ENCODE assay signal across 13 mouse cellular contexts in genomic region chr6:95006485-95006884, GRCm38 (mm10).
DNase-seq lines count a peak whose midpoint lies in the region.
"Had no signal": no experiment of that assay in that cellular context is flagged by ENCODE, and none has a peak within 500 bp of the region (broad histone marks: within the 10 kb centered on the region; RNA-seq: fewer than 3 reads in every experiment).

No protein-coding gene starts in this region.

- peak; percentile 6 to 47 for DNase-seq in frontal cortex, postnatal 36 days (ENCODE audit: low spot score in 2 of 2)
- DNase-seq in frontal cortex, postnatal 14 days (ENCODE audit: low spot score in 2 of 2), result no peak
- peak; percentile 40 to 47 for DNase-seq in right cerebral cortex, postnatal 10 days (ENCODE audit: low spot score in 2 of 2)
- no peak for DNase-seq in right cerebral cortex, postnatal 4 days
- DNase-seq in brain, embryonic 18.5 days (ENCODE audit: low read depth, low spot score), result peak; percentile 14
- no peak for DNase-seq in urinary bladder, postnatal 4 days (ENCODE audit: low spot score in 2 of 2)
- DNase-seq: adrenal gland, adult 2 months; adrenal gland, postnatal 25 days; cerebellum, adult 11-12 months; cerebellum, adult 9-10 months; cerebellum, postnatal 25 days; gastrocnemius, postnatal 36 days; heart, postnatal 36 days had no signal

Comparison
In these comparisons a context has a peak if more than half of its experiments do, and no peak if none do; other contexts are left out.
1. DNase-seq: peak in frontal cortex, postnatal 36 days (2 of 2), right cerebral cortex, postnatal 10 days (2 of 2) and brain, embryonic 18.5 days (single experiment); none in frontal cortex, postnatal 14 days (0 of 2), right cerebral cortex, postnatal 4 days (single experiment) and urinary bladder, postnatal 4 days (0 of 2).